Mouse (Mus musculus): ENCODE measurements at regions not wholly inside any gene's neighbourhood (a gene's known extent, or its start where the extent isn't known, plus 50 kb on each side); places are given as distances from the start of the nearest gene placed in this dataset.

GRCm38 (mm10) chr4:89500232-89500631 is 179.0 kb upstream of the Dmrta1 start:
- Histone ChIP-seq H3K27me3 (ENCODE audit: control insufficient read depth, insufficient read depth, low read length) (no peaks in the 10 kb centered on the region), H3K36me3 (ENCODE audit: control insufficient read depth, insufficient read depth, low read length) (no peaks in the 10 kb centered on the region), H3K27ac (ENCODE audit: control insufficient read depth, insufficient read depth, low read depth, low read length) (no peak overlapping the region), H3K4me3 (ENCODE audit: control insufficient read depth, low read depth, low read length) (no peak overlapping the region), H3K4me1 (ENCODE audit: control insufficient read depth, insufficient read depth, low read length) (no peaks in the 10 kb centered on the region)
- TF ChIP-seq POLR2A (IDR thresholded peaks at IDR 0.05; ENCODE audit: control insufficient read depth, low read depth, low read length) (no peak), CTCF (IDR thresholded peaks at IDR 0.05; ENCODE audit: control insufficient read depth, insufficient read depth, insufficient replicate concordance, low read depth, low read length) (no peak)

GRCm38 (mm10) chr4:89490947-89491346 is 180.1 kb upstream of the Cdkn2b start:
- H3K4me1 ChIP-seq (ENCODE audit: control insufficient read depth, insufficient read depth, low read length): no peaks in the 10 kb centered on the region
- no peak overlapping the region for H3K27ac ChIP-seq (ENCODE audit: control insufficient read depth, insufficient read depth, low read depth, low read length)
- TF ChIP-seq CTCF (IDR thresholded peaks at IDR 0.05; ENCODE audit: control insufficient read depth, insufficient read depth, insufficient replicate concordance, low read depth, low read length) (no peak), POLR2A (IDR thresholded peaks at IDR 0.05; ENCODE audit: control insufficient read depth, low read depth, low read length) (no peak)
- H3K4me3 ChIP-seq (ENCODE audit: control insufficient read depth, low read depth, low read length): no peak overlapping the region
- H3K27me3 ChIP-seq (ENCODE audit: control insufficient read depth, insufficient read depth, low read length): no peaks in the 10 kb centered on the region
- no peaks in the 10 kb centered on the region for H3K36me3 ChIP-seq (ENCODE audit: control insufficient read depth, insufficient read depth, low read length)

GRCm38 (mm10) chr4:89487416-89488165 is 176.8 kb upstream of the Cdkn2b start:
- Histone ChIP-seq H3K36me3 (ENCODE audit: control insufficient read depth, insufficient read depth, low read length) (no peaks in the 10 kb centered on the region), H3K27ac (ENCODE audit: control insufficient read depth, insufficient read depth, low read depth, low read length) (no peak overlapping the region), H3K4me1 (ENCODE audit: control insufficient read depth, insufficient read depth, low read length) (no peaks in the 10 kb centered on the region), H3K4me3 (ENCODE audit: control insufficient read depth, low read depth, low read length) (no peak overlapping the region), H3K27me3 (ENCODE audit: control insufficient read depth, insufficient read depth, low read length) (no peaks in the 10 kb centered on the region)
- TF ChIP-seq POLR2A (IDR thresholded peaks at IDR 0.05; ENCODE audit: control insufficient read depth, low read depth, low read length) (no peak), CTCF (IDR thresholded peaks at IDR 0.05; ENCODE audit: control insufficient read depth, insufficient read depth, insufficient replicate concordance, low read depth, low read length) (no peak)

- H3K27me3 ChIP-seq (ENCODE audit: control insufficient read depth, insufficient read depth, low read length): no peaks in the 10 kb centered on the region
- H3K27ac ChIP-seq (ENCODE audit: control insufficient read depth, insufficient read depth, low read depth, low read length): no peak overlapping the region
- no peaks in the 10 kb centered on the region for H3K36me3 ChIP-seq (ENCODE audit: control insufficient read depth, insufficient read depth, low read length)
- H3K4me1 ChIP-seq (ENCODE audit: control insufficient read depth, insufficient read depth, low read length): no peaks in the 10 kb centered on the region
- H3K4me3 ChIP-seq (ENCODE audit: control insufficient read depth, low read depth, low read length): no peak overlapping the region
- TF ChIP-seq CTCF (IDR thresholded peaks at IDR 0.05; ENCODE audit: control insufficient read depth, insufficient read depth, insufficient replicate concordance, low read depth, low read length) (no peak), POLR2A (IDR thresholded peaks at IDR 0.05; ENCODE audit: control insufficient read depth, low read depth, low read length) (no peak)
These were observed 176.1 kb upstream of the Cdkn2b start for GRCm38 (mm10) chr4:89486963-89487362.

GRCm38 (mm10) chr4:89485981-89486531 is 175.2 kb upstream of the Cdkn2b start:
- no peaks in the 10 kb centered on the region for H3K4me1 ChIP-seq (ENCODE audit: control insufficient read depth, insufficient read depth, low read length)
- no peak overlapping the region for H3K27ac ChIP-seq (ENCODE audit: control insufficient read depth, insufficient read depth, low read depth, low read length)
- TF ChIP-seq CTCF (IDR thresholded peaks at IDR 0.05; ENCODE audit: control insufficient read depth, insufficient read depth, insufficient replicate concordance, low read depth, low read length) (no peak), POLR2A (IDR thresholded peaks at IDR 0.05; ENCODE audit: control insufficient read depth, low read depth, low read length) (no peak)
- H3K27me3 ChIP-seq (ENCODE audit: control insufficient read depth, insufficient read depth, low read length): no peaks in the 10 kb centered on the region
- no peak overlapping the region for H3K4me3 ChIP-seq (ENCODE audit: control insufficient read depth, low read depth, low read length)
- H3K36me3 ChIP-seq (ENCODE audit: control insufficient read depth, insufficient read depth, low read length): no peaks in the 10 kb centered on the region

- H3K27ac ChIP-seq (ENCODE audit: control insufficient read depth, insufficient read depth, low read depth, low read length): no peak overlapping the region
- no peaks in the 10 kb centered on the region for H3K36me3 ChIP-seq (ENCODE audit: control insufficient read depth, insufficient read depth, low read length)
- H3K27me3 ChIP-seq (ENCODE audit: control insufficient read depth, insufficient read depth, low read length): no peaks in the 10 kb centered on the region
- no peak for TF ChIP-seq POLR2A (IDR thresholded peaks at IDR 0.05; ENCODE audit: control insufficient read depth, low read depth, low read length)
- H3K4me3 ChIP-seq (ENCODE audit: control insufficient read depth, low read depth, low read length): no peak overlapping the region
- H3K4me1 ChIP-seq (ENCODE audit: control insufficient read depth, insufficient read depth, low read length): no peaks in the 10 kb centered on the region
These were observed 167.9 kb upstream of the Cdkn2b start for GRCm38 (mm10) chr4:89478646-89479237.

- Histone ChIP-seq H3K27ac (ENCODE audit: control insufficient read depth, insufficient read depth, low read depth, low read length) (no peak overlapping the region), H3K36me3 (ENCODE audit: control insufficient read depth, insufficient read depth, low read length) (no peaks in the 10 kb centered on the region)
- TF ChIP-seq POLR2A (IDR thresholded peaks at IDR 0.05; ENCODE audit: control insufficient read depth, low read depth, low read length) (no peak), CTCF (IDR thresholded peaks at IDR 0.05; ENCODE audit: control insufficient read depth, insufficient read depth, insufficient replicate concordance, low read depth, low read length) (no peak)
These were observed 165.0 kb upstream of the Cdkn2b start for GRCm38 (mm10) chr4:89475848-89476247.

More at GRCm38 (mm10) chr4:89475848-89476247, 165.0 kb upstream of the Cdkn2b start:
- no peaks in the 10 kb centered on the region for H3K27me3 ChIP-seq (ENCODE audit: control insufficient read depth, insufficient read depth, low read length)
- no peak overlapping the region for H3K4me3 ChIP-seq (ENCODE audit: control insufficient read depth, low read depth, low read length)
- H3K4me1 ChIP-seq (ENCODE audit: control insufficient read depth, insufficient read depth, low read length): no peaks in the 10 kb centered on the region
